40 mouse cellular contexts compared by ENCODE assay signal in genomic region chr1:180752115-180752514, GRCm38 (mm10). TPM values are rescaled to one million over a fixed set of nuclear protein-coding genes. Genes with fewer than 3 reads are reported as not detected.
"Had no signal": no experiment of that assay in that cellular context is flagged by ENCODE, and none has a peak within 500 bp of the region (broad histone marks: within the 10 kb centered on the region; RNA-seq: fewer than 3 reads in every experiment).

No protein-coding gene starts in this region.

- H3K4me2 ChIP-seq: heart, embryonic 11.5 days; heart, embryonic 13.5 days; heart, embryonic 15.5 days; hindbrain, embryonic 12.5 days; hindbrain, embryonic 14.5 days; kidney, embryonic 15.5 days; limb, embryonic 13.5 days; limb, embryonic 15.5 days; liver, embryonic 12.5 days had no signal

- DNase-seq: gastrocnemius, adult 2 months; gastrocnemius, postnatal 10 days; gastrocnemius, postnatal 25 days; heart, adult 2 months; heart, postnatal 14 days; heart, postnatal 36 days; kidney, adult 11 months; kidney, adult 2 months; kidney, adult 9 months; kidney, postnatal 14 days; kidney, postnatal 36 days; layer of hippocampus, adult 9-11 months; layer of hippocampus, postnatal 36 days; left cerebral cortex, postnatal 4 days had no signal

- H3K4me1 ChIP-seq: heart, embryonic 13.5 days; heart, embryonic 15.5 days; hindbrain, embryonic 10.5 days; hindbrain, embryonic 12.5 days; kidney, embryonic 15.5 days; limb, embryonic 13.5 days; limb, embryonic 15.5 days; liver, embryonic 12.5 days had no signal

- ATAC-seq: hindbrain, embryonic 16.5 days; inflammation-experienced regulatory T-cells, adult 6 months; liver, embryonic 12.5 days had no signal

- H3K27ac ChIP-seq: gastrocnemius, adult 2 months; heart, adult 2 months; heart, embryonic 13.5 days; heart, embryonic 15.5 days; hindbrain, embryonic 10.5 days; hindbrain, embryonic 12.5 days; hindbrain, embryonic 14.5 days; kidney, embryonic 15.5 days; kidney, postnatal 0 days; limb, embryonic 13.5 days; limb, embryonic 15.5 days; liver, embryonic 12.5 days; liver, embryonic 14.5 days had no signal

- H3K9ac ChIP-seq: heart, embryonic 13.5 days; heart, embryonic 15.5 days; hindbrain, embryonic 12.5 days; hindbrain, embryonic 14.5 days; kidney, embryonic 15.5 days; limb, embryonic 13.5 days; limb, embryonic 15.5 days; liver, embryonic 12.5 days; liver, embryonic 14.5 days had no signal

- H3K9me3 ChIP-seq: heart, embryonic 13.5 days; heart, embryonic 15.5 days; hindbrain, embryonic 10.5 days; hindbrain, embryonic 12.5 days; kidney, embryonic 15.5 days; limb, embryonic 13.5 days; limb, embryonic 15.5 days; liver, embryonic 12.5 days had no signal

- H3K4me3 ChIP-seq: gastrocnemius, adult 2 months; heart, adult 2 months; heart, embryonic 13.5 days; heart, embryonic 15.5 days; hindbrain, embryonic 10.5 days; hindbrain, embryonic 12.5 days; kidney, embryonic 15.5 days; limb, embryonic 13.5 days; limb, embryonic 15.5 days; liver, embryonic 12.5 days had no signal

- H3K27me3 ChIP-seq: heart, embryonic 13.5 days; heart, embryonic 15.5 days; hindbrain, embryonic 12.5 days; kidney, embryonic 15.5 days; limb, embryonic 13.5 days; limb, embryonic 15.5 days; liver, embryonic 12.5 days had no signal

RNA-seq across cellular contexts. Expression of gene Mixl1, which starts 55.3 kb away (rescaled TPM):
- total RNA-seq: gastrocnemius, adult 2 months; gastrocnemius, postnatal 10 days; gastrocnemius, postnatal 25 days; gastrocnemius, postnatal 4 days; granulocyte monocyte progenitor cell, adult 5-6 weeks; heart, adult 2 months; heart, postnatal 14 days; heart, postnatal 36 days; layer of hippocampus, adult 18-20 months; layer of hippocampus, adult 8-10 months; layer of hippocampus, postnatal 36 days; left cerebral cortex, adult 18-20 months; left cerebral cortex, adult 8-10 months; left cerebral cortex, postnatal 10 days; left cerebral cortex, postnatal 25 days; left cerebral cortex, postnatal 4 days; liver, adult 2 months had no signal
- polyA plus RNA-seq: frontal cortex, adult 2 months; heart, adult 2 months; heart, embryonic 15.5 days; heart, postnatal 0 days; hindbrain, embryonic 10.5 days; hindbrain, embryonic 16.5 days; kidney, adult 2 months; large intestine, adult 2 months; liver, adult 2 months had no signal
